Mouse (Mus musculus): ENCODE measurements around the gene Kptn.

The Kptn gene

DNA sequence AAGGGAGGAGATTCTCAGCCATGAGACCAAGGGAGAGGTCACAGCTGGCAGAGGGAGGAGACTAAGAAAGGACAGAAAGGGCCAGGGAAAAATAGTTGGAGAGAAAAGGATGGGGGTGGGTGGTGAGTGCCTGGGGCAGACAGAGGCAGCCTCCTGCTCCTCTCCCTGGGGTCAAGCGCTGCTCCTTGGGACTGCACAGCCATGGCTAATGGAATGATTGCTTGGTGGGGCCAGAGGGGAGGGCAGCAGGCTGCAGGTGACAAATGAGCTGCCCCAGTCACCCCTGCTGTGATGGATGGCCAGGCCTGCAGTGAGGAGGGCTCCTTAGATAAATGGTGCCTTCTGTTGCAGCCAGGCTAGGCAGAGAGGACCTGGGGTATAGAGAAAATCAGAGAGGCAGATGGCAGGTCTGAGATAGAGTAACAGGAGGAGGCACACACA, 52.5 kb downstream of the Kptn start:
- DNase-seq: no peak

DNA sequence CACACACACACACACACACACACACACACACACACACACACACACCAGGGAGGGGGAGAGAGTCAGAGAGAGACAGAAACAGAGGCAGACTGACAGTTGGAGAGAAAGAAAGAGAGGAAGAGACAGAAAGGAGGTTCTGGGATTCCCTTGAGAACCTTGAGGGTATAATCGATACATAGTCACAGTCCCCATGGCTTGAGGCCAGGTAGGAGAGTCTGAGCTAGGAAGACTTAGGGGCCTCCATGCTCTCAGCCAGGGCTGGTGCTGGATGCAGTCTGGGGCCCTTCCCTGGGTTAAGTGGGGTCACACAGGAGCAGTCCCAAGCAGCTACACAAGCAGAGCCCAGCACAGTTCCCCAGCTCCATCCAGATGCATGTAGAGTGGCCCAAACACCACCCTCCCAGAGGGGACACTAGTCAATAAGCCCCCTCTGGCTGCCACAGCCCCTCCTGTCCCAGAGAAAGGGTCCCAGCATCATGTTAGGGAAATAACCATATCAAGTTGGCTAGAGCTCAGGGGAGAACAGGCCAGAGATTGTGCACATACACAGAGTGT, 53.0 kb downstream of the Kptn start:
- DNase-seq: no peak

DNA sequence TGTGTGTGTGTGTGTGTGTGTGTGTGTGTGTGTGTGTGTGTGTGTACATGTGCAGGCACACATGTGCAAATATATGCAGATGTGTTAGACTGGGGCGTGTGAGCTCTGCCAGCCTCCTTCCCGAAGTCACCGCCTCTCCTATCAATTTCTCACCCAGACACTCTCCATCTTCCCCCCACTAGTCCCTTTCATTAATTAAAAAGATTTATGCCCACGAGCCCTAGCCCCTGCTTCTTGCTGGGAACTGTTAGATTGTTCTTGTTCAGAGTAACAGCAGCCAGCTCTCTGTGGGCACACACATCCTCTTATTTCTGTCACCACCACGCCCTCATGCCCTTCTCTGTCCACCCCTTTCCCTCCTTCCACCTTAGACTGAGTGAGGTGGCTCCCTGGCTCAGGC, 53.5 kb downstream of the Kptn start:
- DNase-seq: no peak

DNA sequence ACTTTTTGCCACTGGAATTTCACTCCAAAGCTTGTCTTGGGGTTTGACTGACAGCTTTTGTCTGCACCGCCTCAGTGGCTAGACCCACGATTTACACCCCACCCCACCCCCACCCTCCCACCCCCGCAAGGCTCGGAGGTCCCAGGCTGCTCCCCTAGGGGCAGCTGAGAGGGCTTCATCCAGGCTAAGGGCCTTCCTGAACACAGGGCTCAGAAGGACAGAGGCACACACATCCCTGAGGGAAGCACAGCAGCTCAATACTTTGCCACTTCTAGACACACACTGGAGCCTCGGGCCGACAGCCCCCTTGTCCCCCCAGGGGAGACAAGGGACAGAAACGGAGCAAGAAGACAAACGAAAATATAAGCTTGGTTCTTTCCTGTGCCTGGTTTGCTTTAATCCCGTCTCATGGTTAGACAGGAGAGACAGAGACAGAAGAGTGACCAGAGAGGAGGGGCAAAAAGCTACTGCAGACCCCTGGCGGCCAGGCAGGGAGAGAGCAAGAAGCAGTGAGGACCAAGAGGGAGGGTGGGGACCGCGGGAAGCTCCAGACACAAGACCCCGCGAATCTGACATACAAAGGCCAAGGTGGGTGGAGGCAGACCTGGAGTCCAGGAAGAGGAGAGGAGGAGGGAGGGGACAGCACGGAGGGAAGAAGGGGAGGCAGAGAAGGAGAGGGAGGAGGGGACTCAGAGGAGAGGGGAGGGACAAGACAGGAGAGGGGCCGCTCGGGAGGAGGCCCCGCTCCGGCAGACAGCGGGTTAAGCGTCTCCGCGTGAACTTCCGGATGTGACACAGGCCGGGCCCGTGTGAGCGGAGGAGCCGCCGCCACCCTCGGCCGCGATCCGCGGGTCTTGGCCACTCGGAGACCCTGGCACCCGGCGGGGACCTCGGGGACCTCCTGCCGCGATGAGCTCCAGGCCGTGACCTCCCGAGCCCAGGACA, 55.2 kb downstream of the Kptn start, which contains the start of gene Meis3:
Gene Meis3 (plus strand): TSS at position 494 of the 945 bp plus-strand sequence.
- DNase-seq: peak; percentile 17 to 56

DNA sequence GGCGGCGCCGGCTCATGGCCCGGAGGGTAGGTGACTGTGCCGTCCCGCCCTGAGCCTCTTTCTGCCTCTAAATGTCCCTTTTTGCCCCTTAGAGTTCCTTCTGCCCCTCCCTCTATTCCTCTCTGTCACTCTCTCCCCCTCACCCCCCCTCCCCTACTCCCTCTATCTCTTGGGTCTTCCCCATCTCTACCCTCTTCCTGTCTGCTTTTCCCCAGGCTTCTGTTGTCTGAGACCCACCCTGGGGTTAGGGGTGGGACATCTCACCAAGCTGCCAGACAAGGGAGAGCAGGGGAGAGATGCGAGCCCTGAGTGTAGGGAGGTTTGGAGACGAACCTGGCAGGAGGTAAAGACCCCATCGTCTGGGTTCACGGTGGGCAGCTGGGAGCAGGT, 55.8 kb downstream of the Kptn start:
- DNase-seq: no peak
